Mouse (Mus musculus) erythroid progenitor cell, adult 5-6 weeks (primary cell): ENCODE data around the gene Pms2. TPM values are rescaled to one million over a fixed set of nuclear protein-coding genes. Genes with fewer than 3 reads are reported as not detected.

Experiments
- ATAC-seq: replicated peaks from 2 replicates; pipeline ENCODE4 v1.8.0; 2016; ENCODE audit warnings: moderate number of reproducible peaks, mild to moderate bottlenecking, moderate TSS enrichment, inconsistent platforms; ENCODE audit not compliant: poor library complexity, low FRiP score, severe bottlenecking
- total RNA-seq, 2 experiments: library from RNA; stranded (forward) in 1 of 2; stranded (reverse) in 1 of 2; fragments of 150-400 nt in 1 of 2; fragments of 186-747, 209-891 nt in 1 of 2; gene quantifications; 2 replicates each; pipeline versions ENCODE4 v1.2.3 to v1.2.4; 2015 to 2017; ENCODE audit warnings: low replicate concordance in 2 of 2

Pms2 gene
- total RNA-seq, 2 experiments from 2014 or later: 36.0 to 92.9 TPM

DNA sequence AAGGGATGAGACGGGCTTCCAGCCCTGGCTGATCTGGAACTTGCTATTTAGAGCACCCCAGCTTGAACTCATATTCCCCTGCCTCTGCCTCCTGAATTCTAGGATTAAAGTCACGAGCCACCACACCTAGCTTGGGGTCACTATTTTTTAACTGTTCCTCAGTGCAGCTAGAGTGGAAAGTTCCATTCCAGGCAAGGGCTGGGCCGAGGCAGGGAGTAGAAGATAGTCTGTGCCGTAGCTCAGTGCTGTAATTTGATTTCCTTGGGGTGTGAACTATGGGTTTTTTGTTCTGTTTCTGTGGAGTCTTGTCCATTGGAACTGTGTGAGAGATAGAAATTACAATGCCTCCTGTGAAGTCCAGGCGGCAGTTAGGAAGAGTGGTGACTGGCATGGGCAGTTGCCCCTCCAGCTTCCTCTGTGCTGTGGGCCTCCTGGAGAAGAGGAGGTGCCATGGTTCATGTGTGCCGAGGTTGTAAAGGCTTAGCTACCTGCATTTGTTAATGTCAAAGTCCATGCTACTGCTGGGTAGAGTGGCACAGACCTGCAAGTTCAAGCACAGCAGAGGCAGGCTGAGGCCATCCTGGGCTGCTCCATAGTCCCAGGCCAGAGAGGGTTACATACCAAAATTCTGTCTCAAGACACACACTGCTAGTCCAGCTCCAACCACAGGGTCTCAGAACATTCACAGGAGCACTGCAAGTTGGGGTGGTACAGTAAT lies 22.3 kb downstream of the Pms2 start:
- no peak for ATAC-seq

DNA sequence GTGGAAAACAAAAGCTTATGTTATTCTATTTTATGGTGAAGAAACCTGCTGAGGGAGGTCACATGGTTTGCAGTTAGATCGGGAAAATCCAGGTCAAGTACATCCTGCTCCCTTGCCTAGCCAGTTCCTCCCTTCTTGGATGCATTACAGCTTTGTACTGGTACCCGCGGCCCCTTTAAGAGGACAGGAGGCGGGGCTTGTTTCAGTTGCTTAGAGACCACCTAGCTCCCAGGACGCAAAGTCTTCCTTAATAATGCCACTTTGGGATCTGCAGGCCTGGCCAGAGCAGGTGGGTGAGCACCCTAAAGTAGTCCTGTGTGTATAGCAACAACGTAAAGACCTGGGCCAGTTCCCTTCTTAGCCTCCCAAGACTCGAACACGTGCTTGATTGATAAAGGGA lies 23.1 kb downstream of the Pms2 start, which contains the start of gene Rsph10b:
Gene Rsph10b (plus strand): TSS at position 205 of the 400 bp plus-strand sequence.
- ATAC-seq: no peak

DNA sequence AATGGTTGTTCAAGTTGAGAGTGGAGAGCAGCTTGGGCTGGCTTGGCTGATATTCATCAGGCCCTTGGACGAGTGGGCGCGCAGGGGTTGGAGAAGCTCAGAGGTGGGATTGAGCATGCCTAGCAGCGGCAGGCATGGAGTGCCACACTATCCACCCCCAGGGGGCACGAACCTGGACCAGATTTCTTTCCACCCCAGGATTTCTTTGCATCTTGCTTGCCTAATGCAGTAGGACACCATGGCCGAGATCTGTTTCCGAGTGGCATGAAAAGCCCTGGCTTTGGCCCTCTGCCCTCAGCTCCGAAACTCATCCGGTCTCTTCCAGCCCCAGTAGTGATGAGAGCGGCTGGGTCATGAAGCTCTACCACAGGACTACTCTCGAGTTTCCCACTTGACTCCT lies 23.6 kb downstream of the Pms2 start:
- no peak for ATAC-seq

DNA sequence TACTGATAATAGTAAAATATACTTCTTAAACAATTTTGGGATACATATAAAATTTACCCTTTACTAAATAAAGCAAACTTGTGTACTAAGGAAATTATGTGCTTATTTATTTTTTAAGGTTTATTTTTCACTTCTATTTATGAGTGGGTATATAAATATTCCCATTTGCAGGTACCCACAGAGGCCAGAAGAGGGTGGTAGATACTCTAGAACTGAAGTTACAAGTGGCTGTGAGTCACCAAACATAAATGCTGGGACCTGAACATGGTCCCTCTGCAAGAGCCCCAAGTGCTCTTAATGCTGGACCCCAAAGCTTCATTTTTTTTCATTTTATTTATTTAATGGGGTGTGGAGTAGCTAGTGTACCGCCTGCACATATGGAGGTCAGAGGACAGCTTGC lies 24.1 kb downstream of the Pms2 start:
- no peak for ATAC-seq

DNA sequence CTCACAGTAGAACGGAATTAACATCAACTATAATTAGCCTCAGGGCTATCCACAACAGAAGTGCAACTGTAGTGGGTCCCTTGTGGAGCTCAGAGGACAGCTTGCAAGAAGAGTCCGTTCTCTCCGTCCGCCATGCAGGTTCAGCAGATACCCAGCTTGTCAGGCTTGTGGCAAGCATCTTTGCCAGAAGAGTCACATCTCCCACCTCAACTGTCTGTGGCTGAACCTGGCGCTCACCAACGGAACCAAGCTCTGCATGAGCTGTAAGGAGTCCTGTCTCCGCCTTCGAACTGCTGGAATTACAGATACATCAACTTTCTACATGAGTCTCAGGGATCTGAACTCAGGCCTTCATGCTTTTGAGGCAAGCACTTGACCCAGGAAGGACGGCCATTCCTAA lies 26.4 kb downstream of the Pms2 start:
- ATAC-seq: no peak

DNA sequence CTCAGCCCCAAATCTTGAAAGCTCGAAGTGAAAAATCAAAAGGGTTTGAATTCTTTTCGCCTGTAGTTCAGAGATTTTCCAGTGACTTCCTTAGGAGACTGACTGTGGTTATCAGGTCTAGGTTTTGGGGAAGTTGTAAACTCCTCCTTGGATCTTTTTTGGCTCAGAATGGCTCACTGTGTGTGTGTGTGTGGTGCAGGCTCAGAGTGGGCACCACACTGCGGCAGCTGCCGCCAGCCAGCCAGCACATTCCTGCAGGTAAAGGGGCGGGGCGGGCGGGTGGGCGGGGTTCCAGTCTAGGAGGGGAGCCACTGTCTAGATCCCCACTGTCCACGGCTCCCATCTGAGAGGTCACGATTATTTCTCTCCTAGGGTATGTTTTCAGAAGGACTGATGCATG lies 31.8 kb downstream of the Pms2 start:
- ATAC-seq: no peak

DNA sequence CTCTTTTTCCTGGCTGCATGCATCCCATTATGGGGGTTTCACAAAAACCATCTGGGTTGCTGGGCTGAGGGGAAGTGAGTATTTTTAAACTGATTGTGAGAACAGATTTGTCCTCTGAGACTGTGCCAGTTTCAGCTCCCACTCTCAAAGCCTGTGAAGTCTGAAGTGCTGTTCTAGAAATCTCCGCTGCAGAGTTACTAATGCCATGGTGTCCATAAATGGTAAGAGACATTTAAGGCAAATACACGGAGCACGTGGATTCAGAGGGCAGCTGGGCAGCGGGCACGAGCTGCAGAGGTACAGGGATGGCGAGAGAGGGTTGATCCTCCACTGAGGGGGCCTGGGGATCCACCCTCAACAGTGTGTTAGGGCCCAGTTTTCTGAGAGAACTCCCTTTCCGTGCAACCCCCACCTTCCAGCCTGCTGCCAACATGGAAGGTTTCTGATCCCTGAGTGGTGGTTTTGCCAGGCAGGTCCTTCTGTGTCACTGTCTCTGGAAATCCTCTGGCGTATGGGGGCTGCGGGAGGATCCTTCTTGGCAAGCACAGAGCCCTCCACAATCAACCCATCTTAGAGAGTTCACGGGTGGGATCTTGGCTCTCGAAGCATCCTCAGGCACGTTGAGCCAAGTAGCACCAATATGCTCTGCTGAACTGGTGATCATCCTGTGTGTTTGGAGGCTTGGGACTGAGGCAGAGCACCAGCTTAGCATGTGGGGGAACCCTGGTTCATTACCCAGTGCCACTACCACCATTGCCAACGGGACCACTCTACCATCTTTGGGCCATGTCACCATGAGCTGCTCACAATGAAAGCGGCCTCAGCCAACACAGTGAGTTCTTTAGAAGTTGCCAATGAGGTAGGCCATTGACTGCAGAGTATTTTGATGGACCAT lies 33.7 kb downstream of the Pms2 start:
- ATAC-seq: no peak

DNA sequence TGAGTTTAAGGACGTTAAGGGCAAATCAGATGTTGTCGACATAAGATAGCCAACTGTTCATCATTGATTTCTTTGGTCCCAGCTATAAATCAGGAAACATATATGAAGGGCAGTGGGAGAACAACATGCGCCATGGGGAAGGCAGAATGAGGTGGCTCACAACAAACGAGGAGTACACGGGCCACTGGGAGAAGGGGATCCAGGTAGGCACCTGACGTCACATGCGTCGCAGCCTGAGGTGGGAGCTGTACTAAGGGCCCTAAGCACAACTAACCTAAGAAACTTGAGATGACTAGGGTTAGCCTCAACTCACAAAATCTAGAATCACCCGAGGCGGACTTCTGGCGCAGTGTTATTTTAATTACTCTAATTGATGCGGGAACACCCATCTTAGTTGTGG lies 38.6 kb downstream of the Pms2 start:
- no peak for ATAC-seq

DNA sequence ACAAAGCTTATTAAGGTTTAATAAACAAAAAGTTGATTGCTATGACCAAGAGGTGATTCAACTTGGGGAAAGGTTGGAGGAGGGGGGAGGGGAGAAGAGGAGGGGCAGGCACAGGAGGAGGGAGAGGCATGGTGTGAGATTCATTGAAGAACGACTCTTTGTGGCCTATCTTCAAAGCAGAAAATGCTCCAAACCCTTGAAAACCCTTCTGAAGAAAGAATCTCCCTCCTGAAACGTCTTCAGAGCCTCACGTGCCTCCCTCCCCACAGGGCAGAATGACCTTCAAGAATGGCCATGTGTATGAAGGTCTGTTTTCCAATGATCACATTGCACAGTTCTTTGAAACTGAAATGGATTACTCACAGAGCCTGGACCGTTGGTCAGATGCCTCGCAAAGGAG lies 40.3 kb downstream of the Pms2 start:
- ATAC-seq: no peak

DNA sequence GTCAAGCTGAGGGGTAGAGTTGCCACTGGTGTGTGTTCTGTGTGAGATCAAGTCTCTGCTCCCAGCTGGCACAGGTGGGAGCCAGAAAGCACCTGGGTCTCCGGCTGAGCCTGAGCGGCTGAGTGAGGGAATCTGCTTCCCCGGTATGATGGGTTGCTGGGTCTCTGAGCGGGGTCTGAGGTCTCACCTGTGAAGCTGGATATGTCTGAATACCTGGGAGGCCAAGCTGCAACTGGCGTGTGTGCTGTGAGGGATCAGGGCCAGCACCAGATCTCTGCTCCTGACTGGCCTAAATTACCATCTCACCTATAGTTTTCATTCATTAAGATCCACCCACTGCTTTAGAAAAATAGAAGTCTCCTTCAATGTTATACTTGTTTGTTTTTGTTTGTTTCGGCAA lies 47.3 kb downstream of the Pms2 start:
- no peak for ATAC-seq

DNA sequence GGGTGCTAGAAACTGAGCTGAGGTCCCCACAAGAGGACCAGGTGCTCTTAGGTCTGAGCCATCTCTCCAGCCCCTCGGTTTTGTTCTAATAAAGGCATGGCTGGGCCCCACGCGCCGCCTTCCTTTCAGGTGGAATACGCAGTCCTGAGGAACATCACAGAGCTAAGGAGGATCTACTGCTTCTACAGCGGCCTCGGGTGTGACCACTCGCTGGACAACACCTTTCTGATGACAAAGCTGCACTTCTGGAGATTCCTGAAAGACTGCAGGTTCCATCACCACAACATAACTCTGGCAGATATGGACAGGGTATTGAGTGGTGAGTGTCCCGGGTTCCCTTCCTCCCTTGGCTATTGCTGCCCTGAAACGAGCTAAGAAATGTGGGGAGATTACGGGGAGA lies 49.8 kb downstream of the Pms2 start:
- ATAC-seq: no peak

DNA sequence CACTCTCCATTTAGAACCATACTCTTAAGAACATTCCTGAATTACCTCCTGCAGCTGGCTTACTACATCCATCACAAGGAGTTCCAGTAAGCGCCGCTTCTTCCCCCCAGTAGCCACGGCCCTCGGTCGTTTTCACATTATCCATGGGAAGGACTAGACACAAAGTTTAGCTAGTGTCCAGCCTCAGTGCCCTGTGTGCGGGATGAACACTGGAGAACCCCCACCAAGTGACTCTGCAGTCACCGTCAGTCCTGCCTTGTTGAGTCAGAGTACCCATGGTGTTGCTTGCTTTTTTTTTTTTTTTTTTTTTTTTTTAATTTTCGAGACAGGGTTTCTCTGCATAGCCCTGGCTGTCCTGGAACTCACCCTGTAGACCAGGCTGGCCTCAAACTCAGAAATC lies 51.4 kb downstream of the Pms2 start:
- ATAC-seq: no peak

DNA sequence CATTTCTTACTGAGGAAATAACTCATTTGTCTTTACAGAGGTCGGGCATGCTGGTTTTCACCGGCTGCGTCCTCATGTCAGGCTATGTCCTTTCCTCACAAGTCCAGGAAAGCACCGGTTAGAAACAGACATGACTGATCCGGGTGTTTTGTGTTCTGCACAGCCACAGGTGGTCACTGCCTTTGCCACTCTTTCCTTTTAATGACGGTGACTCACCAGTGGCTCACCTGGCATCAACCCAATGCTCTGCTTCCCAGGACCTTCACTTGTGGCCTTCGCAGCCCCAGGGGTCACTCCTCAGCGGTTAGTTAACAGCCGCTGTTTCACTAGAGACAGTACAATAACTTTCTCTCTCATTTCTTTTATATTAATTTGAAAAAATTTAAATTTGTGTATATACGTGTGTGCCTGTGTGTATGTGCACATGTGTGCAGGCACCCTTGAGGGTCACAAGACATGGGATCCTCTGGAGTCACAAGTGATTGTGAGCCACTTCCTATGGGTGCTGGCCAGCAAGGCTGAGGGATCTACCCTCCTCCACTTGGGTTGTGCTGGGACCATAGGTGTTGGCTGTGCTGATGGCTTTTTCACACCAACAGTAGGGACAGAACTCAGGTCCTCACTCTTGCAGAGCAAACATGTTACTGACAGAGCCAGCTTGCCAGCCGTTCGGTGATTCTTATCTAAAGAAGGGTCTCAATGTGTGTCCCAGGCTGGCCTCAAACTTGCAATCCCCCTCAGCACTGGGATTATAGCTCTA lies 56.0 kb downstream of the Pms2 start:
- no peak for ATAC-seq

DNA sequence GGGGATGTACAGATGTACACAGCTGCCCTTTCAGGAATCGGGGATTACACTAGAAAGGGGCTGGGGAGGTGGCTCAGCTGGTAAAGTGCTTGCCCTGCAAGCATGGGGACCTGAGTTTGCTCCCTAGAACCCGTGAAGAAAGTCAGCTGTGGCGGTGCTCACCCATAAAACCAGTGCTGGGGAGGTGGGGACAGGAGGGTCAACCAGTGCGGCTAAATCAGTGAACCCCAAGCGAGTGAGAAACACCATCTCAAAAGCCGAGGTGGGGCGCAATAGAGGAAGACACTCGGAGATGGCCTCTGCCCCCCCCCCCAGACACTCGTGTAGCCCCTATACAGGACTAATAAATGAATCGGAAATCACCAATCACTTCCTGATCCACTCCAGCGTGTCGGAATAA lies 56.9 kb downstream of the Pms2 start:
- ATAC-seq: no peak

DNA sequence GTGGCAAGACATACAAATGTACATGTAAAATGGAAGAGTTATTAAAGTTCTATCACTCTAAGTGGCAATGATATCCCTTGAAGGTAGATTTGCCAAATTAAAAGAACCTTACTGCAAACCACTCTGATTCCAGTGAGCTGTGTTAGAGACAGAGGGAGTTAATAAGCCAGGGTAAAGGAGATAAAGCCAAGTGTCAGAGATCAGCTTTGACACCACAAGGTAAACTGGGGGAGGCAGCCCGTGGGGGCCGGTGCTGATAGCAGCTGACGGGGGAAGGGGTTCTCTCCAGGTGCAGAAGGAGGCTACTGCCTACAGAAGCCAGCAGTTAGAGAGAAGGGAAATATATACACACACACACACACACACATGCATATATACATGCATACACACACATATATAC lies 62.9 kb downstream of the Pms2 start:
- no peak for ATAC-seq

DNA sequence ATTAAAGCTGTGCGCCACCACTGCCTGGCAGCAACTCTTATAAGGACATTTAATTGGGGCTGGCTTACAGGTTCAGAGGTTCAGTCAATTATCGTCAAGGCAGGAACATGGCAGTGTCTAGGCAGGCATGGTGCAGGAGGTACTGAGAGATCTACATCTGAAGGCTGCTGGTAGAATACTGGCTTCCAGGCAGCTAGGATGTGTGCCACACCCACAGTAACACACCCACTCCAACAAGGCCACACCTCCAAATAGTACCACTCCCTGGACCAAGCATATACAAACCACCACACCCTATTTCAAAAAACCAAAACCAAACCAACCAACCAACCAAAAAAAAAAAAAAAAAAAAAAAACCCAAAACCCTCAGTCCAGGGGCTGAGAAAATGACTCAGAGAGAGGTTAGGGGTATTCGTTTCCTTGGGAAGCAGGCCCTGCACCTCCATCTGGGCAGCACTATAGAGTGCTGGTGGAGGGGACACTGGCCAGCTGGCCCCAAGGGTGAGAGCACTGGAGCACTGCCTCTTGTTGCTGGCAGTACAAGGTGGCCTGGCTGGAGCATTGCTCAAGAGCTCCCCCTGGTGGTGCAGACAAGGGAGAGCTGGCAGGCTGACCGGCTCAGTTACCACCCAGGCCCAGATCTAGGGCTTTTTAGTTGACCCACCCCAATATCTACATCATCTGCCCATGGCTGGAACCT lies 65.3 kb downstream of the Pms2 start:
- ATAC-seq: peak; percentile 78

DNA sequence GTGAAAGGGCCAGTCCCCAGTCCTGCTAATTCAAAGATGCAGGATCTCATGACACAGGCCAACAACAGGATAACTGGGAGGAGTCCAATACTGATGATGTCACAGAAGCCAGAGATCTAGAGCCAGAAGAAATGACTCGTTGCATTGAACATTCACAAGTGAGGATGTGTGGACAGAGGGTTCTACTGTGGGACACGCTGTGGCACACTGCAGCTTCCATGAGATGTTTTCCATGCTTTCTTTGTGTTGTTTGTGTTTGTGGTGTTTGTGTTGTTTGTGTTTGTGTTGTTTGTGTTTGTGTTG lies 65.8 kb downstream of the Pms2 start:
- ATAC-seq: peak; percentile 46

DNA sequence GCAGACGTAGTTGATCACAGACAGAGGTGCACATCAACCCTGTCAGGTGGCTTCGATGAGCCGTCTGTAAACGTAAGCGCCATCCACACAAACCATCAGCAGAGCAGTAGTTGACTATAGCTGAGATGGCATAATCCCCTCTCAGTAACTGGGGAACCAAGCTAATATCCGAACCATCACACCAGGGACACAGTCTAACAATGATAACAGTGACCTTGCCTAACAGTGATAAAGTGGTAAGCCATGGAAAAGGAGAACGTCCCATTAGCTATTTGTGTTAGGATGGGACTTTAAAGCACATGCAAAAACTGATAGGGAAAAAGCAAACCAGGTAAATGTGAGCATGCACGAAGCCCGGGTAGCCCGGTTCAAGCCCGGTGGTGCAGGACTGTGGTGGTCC lies 66.5 kb downstream of the Pms2 start:
- ATAC-seq: peak; percentile 27; the same call in 1 of the 2 replicates

DNA sequence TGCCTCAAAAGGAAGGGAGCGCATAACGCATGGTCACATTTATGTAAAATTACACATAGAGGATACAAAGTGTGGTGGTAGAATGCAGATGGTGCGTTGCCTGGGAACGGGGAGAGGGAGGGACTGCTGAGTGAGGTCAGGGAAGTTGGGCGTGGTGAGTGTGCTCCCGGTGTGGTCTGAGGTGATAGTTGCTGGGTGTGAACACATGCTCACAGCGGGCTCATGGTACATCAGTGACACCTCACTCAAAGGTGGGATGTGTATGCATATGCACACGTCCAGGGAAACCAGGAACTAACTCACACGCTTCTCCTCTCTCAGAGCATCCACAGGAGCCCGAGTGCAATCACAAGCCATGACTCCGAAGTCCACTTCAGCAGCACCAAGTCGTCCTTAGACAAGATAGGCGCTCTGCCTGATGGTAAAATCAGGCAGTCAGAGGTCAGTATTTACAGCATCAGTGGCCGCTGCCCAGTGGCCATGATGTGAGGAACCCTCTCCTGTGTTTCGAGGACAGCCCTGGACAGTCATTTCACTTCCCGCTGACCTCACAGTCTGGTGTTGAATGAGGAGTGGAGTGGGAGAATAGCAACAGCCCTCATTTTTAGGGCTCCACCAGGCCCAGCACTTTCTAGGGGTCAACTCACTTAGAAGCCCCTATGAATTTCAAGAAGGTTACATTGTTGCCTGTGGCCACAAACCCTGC lies 67.1 kb downstream of the Pms2 start:
- peak; percentile 87 for ATAC-seq

DNA sequence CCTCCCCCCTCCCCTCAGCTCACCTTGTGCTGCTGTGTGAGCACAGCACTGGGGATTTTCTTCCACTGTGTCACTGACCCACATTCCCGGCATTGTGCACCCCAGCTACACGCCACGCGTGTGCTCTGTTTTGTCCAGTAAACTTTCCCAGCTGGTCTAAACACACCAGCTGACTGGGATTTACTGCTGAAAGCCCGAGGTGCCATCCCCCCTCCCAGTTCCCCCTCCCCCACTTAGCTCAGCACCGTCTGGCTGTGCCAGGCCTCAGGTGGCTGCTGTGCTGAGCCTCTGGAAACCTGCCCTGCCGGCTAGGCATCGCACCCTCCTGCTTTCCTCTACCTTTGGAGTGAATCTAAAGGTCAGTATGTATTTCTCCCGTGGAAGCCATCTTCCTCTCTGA lies 71.1 kb downstream of the Pms2 start:
- ATAC-seq: no peak
